Mouse (Mus musculus): ENCODE measurements around the gene Gfi1b.

The Gfi1b gene

DNA sequence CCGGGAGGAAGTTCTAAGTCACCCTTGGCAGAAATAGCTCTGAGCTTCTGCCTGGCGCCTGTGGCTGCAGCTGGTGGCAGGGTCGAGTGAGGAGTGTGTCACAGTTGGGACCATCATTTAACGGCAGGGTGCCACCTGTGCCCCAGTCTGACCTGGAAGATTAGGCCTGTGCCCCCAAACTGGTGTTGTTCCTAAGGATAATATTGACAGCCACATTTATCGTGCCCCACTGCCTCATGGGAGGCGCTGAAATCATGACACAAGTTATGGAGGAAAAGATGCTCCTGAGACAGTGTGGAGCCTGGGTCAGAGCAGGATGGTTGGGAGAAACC lies 22.2 kb downstream of the Gfi1b start:
- no peak for DNase-seq (ENCODE audit: extremely low read depth, low read depth, low spot score)

- no peak for DNase-seq (ENCODE audit: extremely low read depth, low read depth, low spot score)
Observed at GRCm38 (mm10) chr2:28598692-28599568, 22.9 kb downstream of the Gfi1b start.

- no peak for DNase-seq (ENCODE audit: extremely low read depth, low read depth, low spot score)
Observed at GRCm38 (mm10) chr2:28597733-28598547, 23.8 kb downstream of the Gfi1b start.

DNA sequence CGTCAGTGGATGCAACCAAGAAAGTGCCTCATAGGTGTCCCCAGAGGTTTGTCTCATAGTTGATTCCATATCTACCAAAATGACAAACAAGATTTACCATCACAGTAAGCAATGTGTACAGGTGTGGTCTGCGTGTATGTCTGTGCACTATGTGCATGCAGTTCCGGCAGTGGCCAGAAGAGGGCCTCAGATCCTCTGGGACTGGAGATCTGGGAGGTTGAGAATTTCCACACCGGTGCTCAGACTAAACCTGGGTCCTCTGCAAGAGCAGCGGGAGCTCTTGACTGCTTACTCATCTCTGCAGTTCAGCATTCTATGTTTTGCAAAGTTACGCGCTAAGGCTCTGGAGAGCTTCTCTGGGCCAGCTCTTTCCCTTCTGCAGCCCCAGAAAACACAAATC lies 24.8 kb downstream of the Gfi1b start:
- no peak for DNase-seq (ENCODE audit: extremely low read depth, low read depth, low spot score)

- DNase-seq (ENCODE audit: extremely low read depth, low read depth, low spot score), result no peak
Observed at GRCm38 (mm10) chr2:28596021-28596420, 25.8 kb downstream of the Gfi1b start.

DNA sequence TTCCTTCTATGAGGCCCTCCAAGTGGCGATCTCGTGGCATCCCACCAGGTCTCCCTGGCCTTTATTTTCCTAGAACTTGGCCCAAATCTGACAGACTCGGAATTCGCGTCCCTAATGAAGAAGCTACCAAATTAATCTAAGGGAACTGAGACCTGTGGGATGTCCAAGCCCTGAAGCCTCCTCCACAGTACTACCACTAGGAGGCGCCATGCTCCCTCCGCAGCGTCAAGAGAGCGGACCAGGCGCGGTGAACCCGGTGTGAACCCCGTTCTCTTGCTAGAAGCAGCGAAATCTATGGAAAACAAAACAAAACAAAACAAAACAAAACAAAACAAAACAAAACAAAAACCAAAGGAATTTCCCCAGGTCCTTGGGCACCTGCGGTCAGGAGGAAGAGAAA lies 29.0 kb downstream of the Gfi1b start:
- DNase-seq (ENCODE audit: extremely low read depth, low read depth, low spot score), result no peak

DNA sequence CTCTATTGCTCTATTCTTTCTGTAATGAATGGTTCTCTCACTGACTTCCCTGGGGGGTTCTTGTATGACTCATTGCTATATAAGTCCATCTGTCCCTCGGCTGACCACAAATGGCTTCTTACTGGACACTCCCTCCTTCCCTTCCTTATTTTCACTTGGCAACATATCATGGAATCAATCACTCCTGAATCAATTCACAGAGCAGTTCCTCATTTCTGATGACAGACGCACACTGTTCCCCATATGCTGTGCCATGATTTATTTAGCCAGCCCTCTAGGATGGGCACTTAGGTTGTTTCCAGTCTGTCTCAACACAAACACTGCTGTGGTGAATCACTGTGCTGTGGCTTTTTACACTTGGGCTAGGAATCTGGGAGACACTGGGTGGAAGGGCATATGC lies 30.3 kb downstream of the Gfi1b start:
- DNase-seq (ENCODE audit: extremely low read depth, low read depth, low spot score), result no peak

- DNase-seq (ENCODE audit: extremely low read depth, low read depth, low spot score), result no peak
Observed at GRCm38 (mm10) chr2:28588574-28588973, 33.2 kb downstream of the Gfi1b start.

DNA sequence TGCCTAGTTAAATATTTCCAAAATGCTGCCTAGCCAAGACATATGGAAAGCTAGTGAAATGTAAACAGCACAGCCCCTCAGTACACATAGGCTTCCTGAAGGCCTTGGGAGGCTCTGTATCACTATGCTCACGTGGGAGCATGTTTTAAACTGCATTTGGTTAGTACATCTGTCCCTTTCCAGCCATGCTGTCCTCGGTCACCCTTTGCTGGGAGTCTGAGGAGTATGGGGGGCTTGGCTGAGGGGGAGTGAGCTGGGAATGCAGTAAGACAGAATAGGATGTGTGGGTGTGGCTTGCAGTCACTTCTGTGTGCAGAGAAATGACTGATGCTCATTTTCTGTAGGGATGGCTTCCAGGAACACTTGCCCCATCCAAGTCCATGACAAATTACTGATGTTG lies 36.1 kb downstream of the Gfi1b start:
- no peak for DNase-seq (ENCODE audit: extremely low read depth, low read depth, low spot score)

DNA sequence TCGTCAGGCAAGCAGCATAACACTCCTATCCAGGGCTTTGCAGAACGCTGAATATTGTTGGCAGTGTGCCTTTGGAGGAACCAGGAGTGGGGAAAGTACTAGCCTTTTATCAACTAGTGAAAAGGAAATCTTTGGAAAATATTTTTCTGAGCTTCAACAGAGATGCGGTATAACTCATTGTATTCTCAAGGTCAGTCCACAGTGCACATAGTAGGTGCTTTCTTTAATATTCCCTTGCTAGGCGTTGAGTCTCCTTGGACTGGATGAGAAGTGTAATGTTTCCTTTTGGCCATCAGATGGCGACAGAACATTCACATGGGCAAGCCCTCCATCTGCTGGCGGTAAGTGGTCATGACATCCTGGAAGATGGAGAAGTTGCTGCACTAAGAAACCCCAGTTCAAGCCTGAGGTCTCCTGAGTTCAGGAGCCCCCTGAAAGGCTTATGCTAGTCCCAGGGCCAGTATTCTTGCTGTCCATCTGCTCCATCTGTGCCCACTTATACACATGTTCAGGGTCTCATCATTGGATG lies 36.7 kb downstream of the Gfi1b start:
- DNase-seq (ENCODE audit: extremely low read depth, low read depth, low spot score), result peak; percentile 8

GRCm38 (mm10) chr2:28583651-28584050 lies 38.1 kb downstream of the Gfi1b start, which contains the start of gene Gtf3c5:
Gtf3c5 (minus strand) TSS chr2:28583751.
- no peak for DNase-seq (ENCODE audit: extremely low read depth, low read depth, low spot score)

GRCm38 (mm10) chr2:28582647-28583353 lies 39.0 kb downstream of the Gfi1b start:
- peak; percentile 19 for DNase-seq (ENCODE audit: extremely low read depth, low read depth, low spot score)

- no peak for DNase-seq (ENCODE audit: extremely low read depth, low read depth, low spot score)
Observed at GRCm38 (mm10) chr2:28578003-28578402, 43.8 kb downstream of the Gfi1b start.

- no peak for DNase-seq (ENCODE audit: extremely low read depth, low read depth, low spot score)
Observed at GRCm38 (mm10) chr2:28576815-28577214, 45.0 kb downstream of the Gfi1b start.

- no peak for DNase-seq (ENCODE audit: extremely low read depth, low read depth, low spot score)
Observed at GRCm38 (mm10) chr2:28575341-28575740, 46.4 kb downstream of the Gfi1b start.

- no peak for DNase-seq (ENCODE audit: extremely low read depth, low read depth, low spot score)
Observed at GRCm38 (mm10) chr2:28569903-28570302, 51.9 kb downstream of the Gfi1b start.

DNA sequence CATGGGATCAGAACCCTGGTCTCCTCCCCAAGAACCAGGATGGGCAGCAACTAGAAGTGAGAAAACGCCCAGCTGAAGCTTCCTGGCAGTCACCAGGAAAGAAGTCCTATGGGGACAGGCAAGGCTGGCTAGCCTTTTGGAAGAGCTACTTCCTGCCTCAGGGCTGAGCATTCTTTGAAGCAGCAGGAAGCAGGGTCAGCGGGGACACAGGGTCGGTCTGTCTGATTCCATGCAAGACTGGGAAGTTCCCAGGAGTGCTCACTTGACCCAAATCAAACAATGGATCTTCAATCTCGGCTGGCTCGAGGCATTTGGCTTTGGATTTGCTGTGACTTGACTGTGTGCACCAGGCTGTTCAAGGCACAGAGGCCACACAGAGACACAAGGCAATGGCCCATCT lies 55.2 kb downstream of the Gfi1b start:
- no peak for DNase-seq (ENCODE audit: extremely low read depth, low read depth, low spot score)

GRCm38 (mm10) chr2:28564380-28564779 lies 57.4 kb downstream of the Gfi1b start:
- DNase-seq (ENCODE audit: extremely low read depth, low read depth, low spot score), result no peak

DNA sequence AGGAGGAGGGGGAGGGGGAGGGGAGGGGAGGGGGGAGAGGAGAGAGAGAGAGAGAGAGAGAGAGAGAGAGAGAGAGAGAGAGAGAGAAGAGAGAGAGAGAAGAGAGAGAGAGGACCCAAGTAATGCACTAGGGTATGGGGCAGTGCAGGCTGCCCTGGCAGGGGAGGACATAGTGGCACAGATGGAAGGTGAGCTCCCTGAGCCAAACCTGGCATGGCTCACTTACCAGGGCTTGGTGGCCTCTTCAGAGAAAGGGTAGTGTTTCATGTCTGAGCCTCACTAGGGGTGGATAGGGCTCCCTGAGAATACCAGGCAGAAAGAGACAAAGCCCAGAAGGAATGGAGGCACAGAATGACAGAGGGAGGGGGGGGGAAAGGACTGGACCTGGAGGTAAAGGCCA lies 58.0 kb downstream of the Gfi1b start:
- DNase-seq (ENCODE audit: extremely low read depth, low read depth, low spot score), result no peak

GRCm38 (mm10) chr2:28563303-28563702 lies 58.5 kb downstream of the Gfi1b start, which contains the start of gene Cel:
Cel (minus strand) TSS chr2:28563403.
- no peak for DNase-seq (ENCODE audit: extremely low read depth, low read depth, low spot score)
